Mouse (Mus musculus) forebrain, embryonic 16.5 days (tissue): ENCODE measurements at regions not wholly inside any gene's neighbourhood (a gene's known extent, or its start where the extent isn't known, plus 50 kb on each side); places are given as distances from the start of the nearest gene placed in this dataset.

Experiments
- ATAC-seq: fragments of 200-750 bp; cut with Nextera tagmentation; 2 replicates; pipeline ENCODE4 v1.8.0; 2017; ENCODE audit warnings: mild to moderate bottlenecking, moderate library complexity
- H3K27ac ChIP-seq: fragments of 300-500 bp; sonication (generic); 2 replicates; pipeline ENCODE4 v1.5.1; 2014; ENCODE audit warnings: low read length, control low read depth
- H3K27me3 ChIP-seq: fragments of 300-500 bp; sonication (generic); replicated peaks from 2 replicates; pipeline ENCODE4 v1.6.1; 2014; ENCODE audit warnings: low read length; ENCODE audit not compliant: control insufficient read depth, insufficient read depth
- H3K36me3 ChIP-seq: fragments of 300-500 bp; sonication (generic); 2 replicates; pipeline ENCODE4 v1.6.1; 2014; ENCODE audit not compliant: control insufficient read depth, insufficient read depth
- H3K4me1 ChIP-seq: fragments of 300-500 bp; sonication (generic); replicated peaks from 2 replicates; pipeline ENCODE4 v1.6.1; 2014; ENCODE audit warnings: low read length; ENCODE audit not compliant: control insufficient read depth, insufficient read depth
- H3K4me2 ChIP-seq: fragments of 300-500 bp; sonication (generic); 2 replicates; pipeline ENCODE4 v1.6.1; 2014; ENCODE audit warnings: mild to moderate bottlenecking, low read length, control low read depth
- H3K4me3 ChIP-seq: fragments of 300-500 bp; sonication (generic); replicated peaks from 2 replicates; pipeline ENCODE4 v1.5.1; 2014; ENCODE audit warnings: mild to moderate bottlenecking, low read length, control low read depth
- H3K9ac ChIP-seq: fragments of 300-500 bp; sonication (generic); replicated peaks from 2 replicates; pipeline ENCODE4 v1.6.1; 2014; ENCODE audit warnings: low read depth, low read length, control low read depth
- H3K9me3 ChIP-seq: fragments of 300-500 bp; sonication (generic); 2 replicates; pipeline ENCODE4 v1.6.1; 2016; ENCODE audit warnings: low read length; ENCODE audit not compliant: control insufficient read depth
- WGBS: fragments of 180-500 bp; shearing (Covaris S2); extraction: QIAGEN DNeasy Blood & Tissue Kit; methylation state at CpG from one replicate; pipeline ENCODE4 v1.1.7; 2014; 5-methylcytosine and 5-hydroxymethylcytosine counted together

DNA sequence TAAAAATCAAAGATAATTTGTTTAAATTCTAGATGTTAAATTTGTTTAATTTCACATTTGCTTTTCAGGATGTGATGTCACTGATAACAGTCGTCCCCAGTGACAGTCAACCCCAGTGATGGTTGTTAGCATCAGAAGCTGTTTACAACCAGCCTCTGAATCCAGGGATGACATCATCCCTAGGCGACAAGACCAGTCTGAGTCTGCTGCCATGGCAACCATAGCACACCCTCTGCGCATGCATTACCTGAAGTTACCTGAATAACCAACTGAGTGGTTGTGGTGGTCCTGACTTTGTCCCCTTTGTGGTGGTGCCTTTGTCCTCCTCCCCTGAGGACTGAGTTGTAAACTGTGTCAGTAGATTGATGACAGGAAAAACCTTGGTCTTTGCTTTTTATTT is 92.0 kb upstream of the Zfp644 start:
- no peak overlapping the region for H3K9ac ChIP-seq
- H3K9me3 ChIP-seq, result no peaks in the 10 kb centered on the region
- WGBS, result 41% methylated on average over 3 of the region's 3 CpGs
- H3K36me3 ChIP-seq, result no peaks in the 10 kb centered on the region
- H3K27me3 ChIP-seq, result no peaks in the 10 kb centered on the region
- no peak overlapping the region for H3K4me2 ChIP-seq
- no peak overlapping the region for H3K27ac ChIP-seq
- peak; percentile 47; the same call in 1 of the 2 replicates for ATAC-seq
- no peak overlapping the region for H3K4me3 ChIP-seq
- H3K4me1 ChIP-seq, result peaks cover 2% of the 10 kb centered on the region

DNA sequence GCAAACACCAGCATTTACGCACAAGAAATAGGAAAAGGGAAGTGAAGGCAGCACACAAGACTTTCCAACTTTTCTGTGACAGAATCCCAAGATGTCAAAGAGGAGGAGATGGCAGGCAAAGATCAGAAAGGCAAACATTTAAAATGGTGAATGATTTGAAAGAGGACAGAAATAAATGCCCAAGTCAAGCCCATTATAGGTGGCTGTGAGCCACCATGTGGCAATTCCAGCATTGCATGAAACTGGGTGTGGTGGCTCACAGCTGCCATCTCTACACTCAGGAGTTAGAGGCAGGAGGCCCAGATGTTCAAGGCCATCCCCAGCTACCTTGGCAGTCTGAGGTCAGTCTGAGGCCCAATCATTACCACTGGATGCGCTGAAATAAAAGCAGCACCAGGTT is 88.0 kb upstream of the Zfp644 start:
- H3K4me2 ChIP-seq, result no peak overlapping the region
- no peaks in the 10 kb centered on the region for H3K36me3 ChIP-seq
- H3K9ac ChIP-seq, result no peak overlapping the region
- H3K4me3 ChIP-seq, result no peak overlapping the region
- H3K4me1 ChIP-seq, result peaks cover 5% of the 10 kb centered on the region
- H3K27me3 ChIP-seq, result no peaks in the 10 kb centered on the region
- ATAC-seq, result no peak
- no peak overlapping the region for H3K27ac ChIP-seq
- no peaks in the 10 kb centered on the region for H3K9me3 ChIP-seq
- 84% methylated on average over 2 of the region's 2 CpGs for WGBS

DNA sequence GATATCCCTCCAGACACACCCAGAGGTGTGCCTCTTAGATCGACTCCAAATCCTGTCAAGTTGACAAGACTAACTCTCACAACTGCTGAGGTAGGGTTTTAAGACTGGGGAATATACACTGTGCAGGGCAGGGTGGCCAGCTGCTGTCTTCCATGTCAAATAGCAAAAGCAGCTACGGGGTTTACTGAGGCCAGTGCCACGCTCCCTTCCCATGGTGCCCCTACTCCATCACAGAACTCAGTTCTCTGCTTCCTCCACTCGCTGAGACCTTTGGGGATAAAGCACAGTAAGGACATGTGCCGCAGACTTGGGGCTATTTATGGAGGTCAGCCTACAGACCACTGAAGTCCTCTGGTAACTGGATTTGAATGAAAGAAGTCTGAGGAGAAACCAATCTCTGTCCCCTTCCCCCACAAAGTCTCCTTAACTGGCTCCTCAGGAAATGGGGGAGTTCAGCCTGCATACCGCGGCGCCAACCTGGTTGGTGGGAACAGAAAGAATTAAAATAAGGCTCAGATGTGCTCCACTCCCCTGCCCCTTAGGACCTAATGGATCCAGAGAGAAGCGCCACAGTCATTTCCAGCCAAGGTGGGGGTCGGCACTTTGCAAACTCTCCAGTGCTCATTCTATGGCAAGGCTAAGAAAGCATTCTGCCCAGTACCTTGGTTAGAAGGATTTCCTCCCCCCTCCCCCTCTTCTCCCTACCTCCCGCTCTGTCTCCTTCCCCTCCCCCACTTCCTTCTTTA is 87.0 kb upstream of the Zfp644 start:
- H3K9me3 ChIP-seq, result no peaks in the 10 kb centered on the region
- H3K9ac ChIP-seq, result no peak overlapping the region
- H3K4me3 ChIP-seq, result no peak overlapping the region

DNA sequence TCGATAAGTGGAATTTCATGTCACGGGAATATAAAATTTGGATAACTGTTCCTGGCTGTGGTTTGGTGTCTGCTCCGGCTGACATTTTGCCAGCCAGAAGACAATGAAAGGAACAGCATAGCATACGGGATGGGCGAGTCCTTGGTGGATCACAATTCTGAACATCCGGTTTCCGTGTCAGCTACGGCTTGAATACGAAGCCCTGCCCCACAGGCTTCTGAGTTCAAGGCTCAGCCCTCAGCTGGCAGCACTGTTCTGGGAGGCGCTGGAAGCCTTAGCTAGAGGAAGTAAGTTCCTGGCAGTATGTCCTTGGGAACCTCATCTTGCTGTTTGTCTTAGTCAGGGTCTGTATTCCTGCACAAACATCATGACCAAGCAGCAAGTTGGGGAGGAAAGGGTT is 83.7 kb upstream of the Zfp644 start:
- ATAC-seq, result no peak
- Histone ChIP-seq H3K27ac (no peak overlapping the region), H3K9me3 (no peaks in the 10 kb centered on the region), H3K4me1 (peaks cover 5% of the 10 kb centered on the region), H3K4me2 (no peak overlapping the region), H3K36me3 (no peaks in the 10 kb centered on the region), H3K4me3 (no peak overlapping the region), H3K9ac (no peak overlapping the region), H3K27me3 (no peaks in the 10 kb centered on the region)
- WGBS, result 93% methylated on average over 10 of the region's 10 CpGs

More for the DNA sequence above, 87.0 kb upstream of the Zfp644 start:
- WGBS, result 16% methylated on average over 11 of the region's 11 CpGs
- peaks cover 5% of the 10 kb centered on the region for H3K4me1 ChIP-seq
- no peak for ATAC-seq
- H3K27ac ChIP-seq, result no peak overlapping the region
- no peaks in the 10 kb centered on the region for H3K36me3 ChIP-seq
- H3K27me3 ChIP-seq, result no peaks in the 10 kb centered on the region
- peak overlapping the region; percentile 40 for H3K4me2 ChIP-seq

DNA sequence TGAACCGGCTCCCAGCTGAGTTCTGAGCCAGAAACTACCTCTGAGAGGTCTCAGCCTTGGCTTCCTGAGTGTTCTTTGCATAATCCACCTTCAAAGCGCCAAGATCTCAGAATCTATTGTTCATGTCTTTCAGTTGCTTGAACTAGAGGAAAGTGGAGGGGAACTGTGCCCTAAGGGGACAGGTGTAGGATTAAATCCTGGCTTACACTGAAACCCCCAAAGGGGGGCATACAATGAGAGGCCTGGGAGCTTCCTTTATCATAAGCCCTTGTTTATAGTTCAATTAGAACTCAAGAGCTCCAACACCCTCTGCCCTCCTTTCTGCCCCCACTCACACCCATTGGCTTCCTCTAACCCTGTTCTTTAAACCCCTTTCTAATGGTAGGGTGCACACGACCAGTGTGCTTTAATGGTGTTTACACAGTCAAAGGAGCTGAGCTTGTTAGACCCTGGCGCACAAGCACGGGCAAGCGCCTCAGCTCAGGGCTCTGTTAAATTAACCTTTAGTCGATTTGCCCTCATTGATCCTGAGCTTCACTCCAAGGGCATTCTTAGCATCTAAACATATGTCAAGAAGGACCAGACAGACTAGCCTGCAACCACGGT is 81.2 kb upstream of the Zfp644 start:
- no peaks in the 10 kb centered on the region for H3K9me3 ChIP-seq
- H3K4me3 ChIP-seq, result no peak overlapping the region
- no peak overlapping the region for H3K4me2 ChIP-seq
- no peaks in the 10 kb centered on the region for H3K36me3 ChIP-seq
- no peak overlapping the region for H3K27ac ChIP-seq
- no peaks in the 10 kb centered on the region for H3K27me3 ChIP-seq
- H3K4me1 ChIP-seq, result no peaks in the 10 kb centered on the region
- no peak overlapping the region for H3K9ac ChIP-seq
- no peak for ATAC-seq
- WGBS, result 16% methylated on average over 8 of the region's 8 CpGs

GRCm38 (mm10) chr5:106775010-106775693 is 78.1 kb upstream of the Zfp644 start:
- no peak for ATAC-seq
- no peaks in the 10 kb centered on the region for H3K36me3 ChIP-seq
- WGBS, result 34% methylated on average over 5 of the region's 5 CpGs
- H3K9me3 ChIP-seq, result no peaks in the 10 kb centered on the region
- H3K27me3 ChIP-seq, result no peaks in the 10 kb centered on the region
- no peak overlapping the region for H3K27ac ChIP-seq
- no peak overlapping the region for H3K9ac ChIP-seq
- no peak overlapping the region for H3K4me3 ChIP-seq
- H3K4me2 ChIP-seq, result no peak overlapping the region
- H3K4me1 ChIP-seq, result no peaks in the 10 kb centered on the region

DNA sequence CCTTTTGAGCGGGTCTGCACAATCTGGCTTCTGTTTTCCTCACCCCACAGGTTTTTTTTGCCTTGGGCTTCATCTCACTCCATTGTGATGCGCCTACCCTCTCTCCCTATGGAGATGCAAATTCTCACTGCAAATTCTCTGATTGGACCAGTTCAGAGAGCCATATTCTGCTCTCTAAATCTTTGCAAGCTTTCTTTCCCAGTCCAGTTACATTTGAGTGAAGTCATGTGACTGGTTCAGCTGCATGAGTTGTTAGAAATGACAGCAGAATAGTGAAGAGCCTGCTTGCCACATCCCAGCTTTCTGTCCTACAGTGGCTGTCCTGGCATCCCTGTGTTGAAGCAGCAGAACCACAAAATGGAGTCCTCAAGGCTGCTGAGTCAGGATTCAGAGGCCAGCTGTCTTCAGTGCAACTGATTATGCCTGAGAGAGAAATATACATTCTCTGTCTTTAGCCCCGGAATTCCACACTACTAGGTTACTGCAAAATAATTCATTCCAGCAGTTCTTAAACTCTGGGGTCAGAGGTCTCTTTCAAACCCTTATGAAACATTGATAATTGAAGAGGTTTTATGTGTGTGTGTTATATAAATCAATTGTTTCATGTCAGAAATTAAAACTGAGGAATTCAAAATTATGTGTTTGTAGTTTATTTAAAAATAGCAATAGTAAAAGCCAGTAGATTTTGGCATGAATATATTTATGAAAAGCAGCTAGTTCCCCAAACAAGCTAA is 76.3 kb upstream of the Zfp644 start:
- H3K4me1 ChIP-seq, result no peaks in the 10 kb centered on the region
- no peaks in the 10 kb centered on the region for H3K9me3 ChIP-seq
- 26% methylated on average over 3 of the region's 3 CpGs for WGBS
- peak; percentile 68 for ATAC-seq
- no peaks in the 10 kb centered on the region for H3K36me3 ChIP-seq
- H3K27me3 ChIP-seq, result no peaks in the 10 kb centered on the region
- no peak overlapping the region for H3K4me2 ChIP-seq
- H3K9ac ChIP-seq, result no peak overlapping the region
- no peak overlapping the region for H3K27ac ChIP-seq
- no peak overlapping the region for H3K4me3 ChIP-seq

DNA sequence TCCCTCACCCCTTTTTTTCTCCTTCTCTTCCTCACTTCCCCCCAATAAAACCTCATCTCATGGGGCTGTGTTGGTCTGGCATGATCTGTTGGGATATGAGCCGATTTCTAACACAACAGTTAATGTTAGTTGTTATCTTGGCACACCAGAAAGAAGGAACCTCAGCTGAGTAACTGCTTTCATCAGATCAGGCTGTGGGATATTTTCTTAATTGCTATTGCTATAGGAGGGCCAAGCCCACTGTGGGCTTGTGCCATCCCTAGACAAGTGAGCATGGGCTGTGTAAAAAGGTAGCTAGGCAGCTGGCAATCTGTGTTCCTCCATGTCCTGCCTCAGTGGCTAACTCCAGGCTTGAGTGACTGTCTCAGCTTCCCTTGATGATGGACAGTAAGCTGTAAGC is 73.9 kb upstream of the Zfp644 start:
- 95% methylated on average over 1 of the region's 1 CpGs for WGBS
- no peaks in the 10 kb centered on the region for H3K36me3 ChIP-seq

GRCm38 (mm10) chr5:106765335-106765734 is 68.2 kb upstream of the Zfp644 start:
- Histone ChIP-seq H3K9ac (no peak overlapping the region), H3K4me2 (no peak overlapping the region), H3K36me3 (no peaks in the 10 kb centered on the region), H3K4me1 (no peaks in the 10 kb centered on the region), H3K9me3 (no peaks in the 10 kb centered on the region), H3K4me3 (no peak overlapping the region), H3K27ac (no peak overlapping the region), H3K27me3 (no peaks in the 10 kb centered on the region)
- no peak for ATAC-seq
- 93% methylated on average over 3 of the region's 3 CpGs for WGBS

More for the DNA sequence above, 73.9 kb upstream of the Zfp644 start:
- no peak for ATAC-seq
- H3K9me3 ChIP-seq, result no peaks in the 10 kb centered on the region
- H3K4me3 ChIP-seq, result no peak overlapping the region
- no peak overlapping the region for H3K27ac ChIP-seq
- H3K27me3 ChIP-seq, result no peaks in the 10 kb centered on the region
- H3K4me1 ChIP-seq, result no peaks in the 10 kb centered on the region
- no peak overlapping the region for H3K9ac ChIP-seq
- no peak overlapping the region for H3K4me2 ChIP-seq
